Comparison of ENCODE assay signal across 14 mouse cellular contexts in genomic region chr2:157800288-157800687, GRCm38 (mm10).
DNase-seq lines count a peak whose midpoint lies in the region; ATAC-seq and TF ChIP-seq lines count a peak whose summit lies in the region.
"Had no signal": no experiment of that assay in that cellular context is flagged by ENCODE, and none has a peak within 500 bp of the region (broad histone marks: within the 10 kb centered on the region; RNA-seq: fewer than 3 reads in every experiment).

No protein-coding gene starts in this region.

- H3K4me1 ChIP-seq in embryonic facial prominence, embryonic 13.5 days: peaks cover 43% of the 10 kb centered on the region
- peaks cover 42% of the 10 kb centered on the region for H3K4me1 ChIP-seq in forebrain, embryonic 13.5 days
- H3K4me1 ChIP-seq in hindbrain, postnatal 0 days (ENCODE audit: insufficient read depth, low read length): peaks cover 30% of the 10 kb centered on the region
- H3K4me1 ChIP-seq in midbrain, postnatal 0 days (ENCODE audit: insufficient read depth, low read length): peaks cover 16% of the 10 kb centered on the region
- H3K4me1 ChIP-seq: lung, embryonic 15.5 days had no signal

- H3K9me3 ChIP-seq in embryonic facial prominence, embryonic 13.5 days: no peaks in the 10 kb centered on the region
- no peaks in the 10 kb centered on the region for H3K9me3 ChIP-seq in forebrain, embryonic 13.5 days (replicated peaks)
- no peaks in the 10 kb centered on the region for H3K9me3 ChIP-seq in hindbrain, postnatal 0 days (ENCODE audit: low read length)
- no peaks in the 10 kb centered on the region for H3K9me3 ChIP-seq in midbrain, postnatal 0 days (ENCODE audit: low read length)
- H3K9me3 ChIP-seq: heart, embryonic 15.5 days; limb, embryonic 15.5 days; lung, embryonic 15.5 days had no signal

- H3K4me3 ChIP-seq in embryonic facial prominence, embryonic 13.5 days: no peak overlapping the region
- H3K4me3 ChIP-seq in forebrain, embryonic 13.5 days: no peak overlapping the region
- no peak overlapping the region for H3K4me3 ChIP-seq in hindbrain, postnatal 0 days (ENCODE audit: low read length)
- H3K4me3 ChIP-seq in midbrain, postnatal 0 days (ENCODE audit: low read depth, low read length): no peak overlapping the region
- H3K4me3 ChIP-seq: heart, embryonic 15.5 days; layer of hippocampus, adult 2 months; limb, embryonic 15.5 days; lung, embryonic 15.5 days had no signal

- no peak for DNase-seq in hindbrain, postnatal 0 days (ENCODE audit: low spot score)
- DNase-seq in midbrain, postnatal 0 days (ENCODE audit: low spot score): no peak
- DNase-seq in adrenal gland, adult 18-20 months (ENCODE audit: low spot score in 2 of 2): no peak
- no peak for DNase-seq in cerebellum, adult 11-12 months
- no peak for DNase-seq in gastrocnemius, postnatal 4 days (ENCODE audit: low spot score in 2 of 2)
- DNase-seq: cerebellum, adult 8-10 months had no signal

- H3K4me2 ChIP-seq in embryonic facial prominence, embryonic 13.5 days: no peak overlapping the region
- no peak overlapping the region for H3K4me2 ChIP-seq in forebrain, embryonic 13.5 days
- H3K4me2 ChIP-seq in hindbrain, postnatal 0 days (ENCODE audit: low read depth, low read length): no peak overlapping the region
- no peak overlapping the region for H3K4me2 ChIP-seq in midbrain, postnatal 0 days (ENCODE audit: low read depth, low read length, poor library complexity, severe bottlenecking)
- H3K4me2 ChIP-seq: heart, embryonic 15.5 days; limb, embryonic 15.5 days; lung, embryonic 15.5 days had no signal

- 0 out of 2 replicates have a peak, but pooled peaks cover 5% of the 10 kb centered on the region for H3K36me3 ChIP-seq in embryonic facial prominence, embryonic 13.5 days
- peaks cover 6% of the 10 kb centered on the region; the same call in 1 of the 2 replicates for H3K36me3 ChIP-seq in forebrain, embryonic 13.5 days (ENCODE audit: poor library complexity, severe bottlenecking)
- H3K36me3 ChIP-seq in hindbrain, postnatal 0 days (ENCODE audit: insufficient read depth, low read length): no peaks in the 10 kb centered on the region
- 0 out of 2 replicates have a peak, but pooled peaks cover 4% of the 10 kb centered on the region for H3K36me3 ChIP-seq in midbrain, postnatal 0 days (ENCODE audit: insufficient read depth, low read length)
- H3K36me3 ChIP-seq: heart, embryonic 15.5 days had no signal

- H3K27ac ChIP-seq in embryonic facial prominence, embryonic 13.5 days: peak overlapping the region; percentile 75; the same call in 1 of the 2 replicates
- H3K27ac ChIP-seq in forebrain, embryonic 13.5 days: peak overlapping the region; percentile 94
- H3K27ac ChIP-seq in hindbrain, postnatal 0 days: peak overlapping the region; percentile 78
- H3K27ac ChIP-seq in midbrain, postnatal 0 days (ENCODE audit: low read depth, low read length): peak overlapping the region; percentile 55; the same call in 1 of the 2 replicates
- H3K27ac ChIP-seq: heart, embryonic 15.5 days; lung, embryonic 15.5 days; stomach, postnatal 0 days had no signal

- H3K9ac ChIP-seq in embryonic facial prominence, embryonic 13.5 days: no peak overlapping the region
- no peak overlapping the region for H3K9ac ChIP-seq in forebrain, embryonic 13.5 days
- H3K9ac ChIP-seq in hindbrain, postnatal 0 days (replicated peaks; ENCODE audit: low read length): no peak overlapping the region
- no peak overlapping the region for H3K9ac ChIP-seq in midbrain, postnatal 0 days (replicated peaks; ENCODE audit: low read length, poor library complexity, severe bottlenecking)
- H3K9ac ChIP-seq: heart, embryonic 15.5 days; limb, embryonic 15.5 days; lung, embryonic 15.5 days had no signal

- TF ChIP-seq CTCF in hindbrain, postnatal 0 days (IDR thresholded peaks at IDR 0.05; ENCODE audit: low read depth): no peak
- no peak for TF ChIP-seq CTCF in midbrain, postnatal 0 days (IDR thresholded peaks at IDR 0.05)

- H3K27me3 ChIP-seq in embryonic facial prominence, embryonic 13.5 days: no peaks in the 10 kb centered on the region
- H3K27me3 ChIP-seq in forebrain, embryonic 13.5 days: no peaks in the 10 kb centered on the region
- no peaks in the 10 kb centered on the region for H3K27me3 ChIP-seq in hindbrain, postnatal 0 days (ENCODE audit: insufficient read depth, low read length)
- H3K27me3 ChIP-seq in midbrain, postnatal 0 days (ENCODE audit: insufficient read depth, low read length): no peaks in the 10 kb centered on the region
- H3K27me3 ChIP-seq: heart, embryonic 15.5 days; limb, embryonic 15.5 days; lung, embryonic 15.5 days had no signal

- no peak for ATAC-seq in embryonic facial prominence, embryonic 13.5 days (ENCODE audit: insufficient number of reproducible peaks, insufficient read depth, low FRiP score, low TSS enrichment, low read depth)
- ATAC-seq in forebrain, embryonic 13.5 days: 0 out of 2 replicates have a peak, but pooled peaks have one; percentile 1
- no peak for ATAC-seq in hindbrain, postnatal 0 days
- ATAC-seq in midbrain, postnatal 0 days (ENCODE audit: low FRiP score): no peak
- ATAC-seq: intestine, postnatal 0 days had no signal

- 78% methylated on average over 2 of the region's 2 CpGs for WGBS in embryonic facial prominence, embryonic 13.5 days
- 84% methylated on average over 2 of the region's 2 CpGs for WGBS in forebrain, embryonic 13.5 days
- WGBS in hindbrain, postnatal 0 days: 63% methylated on average over 2 of the region's 2 CpGs
- WGBS in midbrain, postnatal 0 days: 92% methylated on average over 2 of the region's 2 CpGs
